Mouse (Mus musculus) layer of hippocampus, postnatal 36 days (tissue): ENCODE measurements at regions not wholly inside any gene's neighbourhood (a gene's known extent, or its start where the extent isn't known, plus 50 kb on each side); places are given as distances from the start of the nearest gene placed in this dataset.
A peak's percentile ranks its signal among the peaks of the same experiment; 100 is the strongest.

Experiments
- DNase-seq, 2 experiments: peaks; one replicate each; pipeline ENCODE4 v3.0.0; 2022

GRCm38 (mm10) chr14:67550462-67551185 lies 1541.6 kb upstream of the Gulo start:
- no peak for DNase-seq

GRCm38 (mm10) chr14:67548750-67549149 lies 1539.7 kb upstream of the Gulo start:
- DNase-seq: no peak

- DNase-seq: no peak
Measured at GRCm38 (mm10) chr14:67545036-67545435, 1536.0 kb upstream of the Gulo start.

- peak; percentile 43 to 44 for DNase-seq
Measured at GRCm38 (mm10) chr14:67541271-67541711, 1532.3 kb upstream of the Gulo start.

- no peak for DNase-seq
Measured at GRCm38 (mm10) chr14:67538696-67539095, 1529.7 kb upstream of the Gulo start.

GRCm38 (mm10) chr14:67536787-67537659 lies 1528.0 kb upstream of the Gulo start:
- peak; percentile 48 to 61 for DNase-seq

GRCm38 (mm10) chr14:67506729-67507395 lies 1497.9 kb upstream of the Gulo start:
- no peak for DNase-seq

GRCm38 (mm10) chr14:67492086-67492485 lies 1483.1 kb upstream of the Gulo start:
- no peak for DNase-seq

- no peak for DNase-seq
Measured at GRCm38 (mm10) chr14:67486676-67487075, 1477.7 kb upstream of the Gulo start.

GRCm38 (mm10) chr14:67485449-67485800 lies 1476.4 kb upstream of the Gulo start:
- DNase-seq: no peak

- no peak for DNase-seq
Measured at GRCm38 (mm10) chr14:67484533-67485448, 1475.8 kb upstream of the Gulo start.
